Mouse (Mus musculus) adrenal gland, postnatal 14 days (tissue): ENCODE results near the gene Bcl2a1a. TPM values are rescaled to one million over a fixed set of nuclear protein-coding genes. Genes with fewer than 3 reads are reported as not detected.
"Not testable (repeated sequence)": the region's sequence is repeated elsewhere in the genome, so short reads cannot be mapped to it uniquely, and the experiment has no call there.

Source experiments
- DNase-seq: peaks from one replicate; pipeline ENCODE4 v3.0.0; 2021; ENCODE audit warnings: mixed read lengths
- long read RNA-seq, 2 experiments: library from polyadenylated mRNA; stranded (forward); transcript quantifications; one replicate each; pipeline ENCODE4 v2.0.0; 2021
- total RNA-seq: library from RNA; stranded (reverse); gene quantifications from 2 replicates; pipeline ENCODE4 v1.2.3, GENCODE M21; 2021

The Bcl2a1a gene
- total RNA-seq: 0.70 and 2.1 TPM in 2 replicates
- long read RNA-seq, experiment 1: 0 reads
- long read RNA-seq, experiment 2, partial matches to known transcripts: 0 of 1 reads
- long read RNA-seq, experiment 2, other reads (novel, unspliced or antisense): 0 of 1 reads

- DNase-seq: peak; percentile 7
Observed at GRCm38 (mm10) chr9:88956670-88957153, at the start of gene Bcl2a1a. Bcl2a1a (plus strand) TSS chr9:88956900.

DNA sequence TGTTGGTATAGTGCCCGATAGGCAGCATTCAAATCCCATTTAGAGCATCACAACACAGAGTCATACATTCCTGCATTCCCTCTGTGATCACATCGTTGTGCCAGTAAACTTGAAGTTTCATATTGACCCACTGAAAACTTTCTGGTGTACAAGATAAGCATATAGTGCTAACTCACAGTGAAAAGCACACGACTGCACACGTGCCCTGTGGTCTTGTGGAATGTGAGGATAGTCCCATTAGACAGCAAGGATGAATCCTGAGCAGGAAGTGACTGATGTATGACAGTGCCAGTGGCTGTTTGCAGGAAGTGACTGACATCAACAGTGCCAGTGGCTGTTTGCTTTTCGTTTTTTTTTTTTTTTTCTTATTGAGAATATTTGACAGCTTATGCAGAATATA, 40.1 kb upstream of the Bcl2a1a start:
- not testable (repeated sequence) for DNase-seq

DNA sequence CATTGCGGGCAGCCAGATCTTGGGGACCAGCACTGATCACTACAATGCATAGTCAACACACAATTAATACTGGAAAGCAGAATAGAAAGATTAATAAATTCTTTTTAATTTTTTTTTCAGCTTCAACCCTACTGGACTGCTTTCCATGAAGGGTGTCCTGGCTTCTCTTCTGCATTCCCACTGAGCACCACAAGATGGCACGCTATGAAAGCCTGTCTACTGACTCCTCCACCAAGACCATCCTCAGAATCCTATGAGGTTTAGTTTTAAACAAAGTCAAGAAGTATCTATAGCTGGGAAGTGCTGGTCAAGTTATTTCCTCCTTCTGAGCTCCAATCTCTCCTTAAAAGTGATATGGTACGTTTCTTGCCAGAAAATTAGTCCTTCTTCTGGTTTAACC, 18.4 kb upstream of the Bcl2a1a start:
- peak; percentile 3 for DNase-seq

DNA sequence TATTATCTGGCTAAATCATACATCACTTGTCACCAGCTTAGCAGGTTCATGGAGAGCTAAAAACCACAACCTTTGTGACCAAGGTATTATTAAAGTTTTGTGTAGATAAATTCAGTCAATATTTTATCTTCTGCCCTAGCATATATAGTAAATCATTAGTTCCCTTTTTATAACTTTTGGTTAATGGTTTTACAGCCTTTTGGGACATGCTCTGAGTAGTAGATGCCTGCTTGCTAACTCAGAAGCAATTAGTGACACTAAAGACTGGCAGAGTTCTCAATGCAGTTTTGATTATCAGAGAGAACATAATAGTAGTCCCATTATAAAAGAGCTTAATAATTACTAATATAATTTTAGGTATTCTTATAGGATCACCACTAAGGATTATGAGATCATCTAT, 5.2 kb upstream of the Bcl2a1a start:
- not testable (repeated sequence) for DNase-seq

DNA sequence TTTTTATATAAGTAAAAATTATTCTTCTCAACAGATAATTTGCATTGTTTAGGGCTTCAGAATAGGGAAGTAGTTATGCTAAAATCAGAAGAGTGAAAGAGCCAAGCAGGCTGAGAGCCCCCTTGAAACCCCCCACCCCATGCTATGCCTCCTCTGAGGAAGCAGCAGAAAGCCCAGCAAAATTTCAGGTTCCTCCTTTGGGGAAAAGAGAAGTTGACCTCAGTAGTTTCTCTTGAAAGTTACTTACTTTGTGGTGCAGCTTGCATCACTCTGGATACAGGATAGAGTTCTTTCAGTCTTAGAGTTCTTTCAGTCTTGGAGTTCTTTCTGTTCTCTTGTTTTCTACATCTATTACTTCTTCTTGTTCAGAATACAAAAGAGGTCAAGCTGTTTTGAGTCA, 3.5 kb upstream of the Bcl2a1a start:
- not testable (repeated sequence) for DNase-seq

DNA sequence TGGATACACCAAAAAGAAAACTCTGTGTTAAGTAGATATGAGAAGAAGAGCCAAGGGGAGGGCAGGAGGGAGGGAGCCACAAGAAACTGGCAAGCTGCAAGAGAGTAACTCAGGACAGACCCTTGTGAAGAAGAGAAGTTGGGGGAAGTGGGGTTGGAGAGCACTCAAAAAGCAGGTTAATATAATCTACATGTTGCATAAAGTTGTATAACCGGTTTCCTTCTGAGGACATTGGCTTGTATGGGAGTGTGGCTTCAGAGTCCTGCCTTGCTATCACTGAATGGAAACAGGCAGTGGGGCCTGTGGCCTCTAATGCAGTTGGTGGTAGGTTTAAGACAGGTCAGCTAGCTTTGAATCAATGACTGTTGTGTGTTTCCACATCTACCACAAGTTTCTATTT, 1.5 kb upstream of the Bcl2a1a start:
- DNase-seq: not testable (repeated sequence)

- not testable (repeated sequence) for DNase-seq
Observed at GRCm38 (mm10) chr9:88956035-88956434, 665 bp upstream of the Bcl2a1a start.

- no peak for DNase-seq
Observed at GRCm38 (mm10) chr9:88958891-88959290, 2.2 kb downstream of the Bcl2a1a start.

DNA sequence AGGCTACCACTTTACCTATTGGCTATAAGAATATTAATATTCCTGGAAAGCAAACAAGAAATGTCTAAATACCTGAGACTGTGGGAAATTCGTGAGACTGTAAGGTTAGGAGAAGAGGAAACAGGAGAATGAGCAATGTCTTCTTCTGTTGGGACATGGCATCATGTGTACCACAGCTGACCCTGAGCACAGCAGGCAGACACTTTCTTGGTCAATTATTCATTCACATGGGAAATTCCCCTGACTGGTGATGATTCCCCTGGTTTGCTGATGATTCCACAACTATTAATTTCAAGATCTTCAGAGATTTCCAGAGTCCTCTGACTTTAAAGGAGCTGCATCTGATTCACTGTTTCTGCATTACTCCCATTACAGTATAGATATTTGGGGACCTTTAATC, 3.3 kb downstream of the Bcl2a1a start:
- not testable (repeated sequence) for DNase-seq

GRCm38 (mm10) chr9:88966462-88966861, 9.8 kb downstream of the Bcl2a1a start:
- not testable (repeated sequence) for DNase-seq

DNA sequence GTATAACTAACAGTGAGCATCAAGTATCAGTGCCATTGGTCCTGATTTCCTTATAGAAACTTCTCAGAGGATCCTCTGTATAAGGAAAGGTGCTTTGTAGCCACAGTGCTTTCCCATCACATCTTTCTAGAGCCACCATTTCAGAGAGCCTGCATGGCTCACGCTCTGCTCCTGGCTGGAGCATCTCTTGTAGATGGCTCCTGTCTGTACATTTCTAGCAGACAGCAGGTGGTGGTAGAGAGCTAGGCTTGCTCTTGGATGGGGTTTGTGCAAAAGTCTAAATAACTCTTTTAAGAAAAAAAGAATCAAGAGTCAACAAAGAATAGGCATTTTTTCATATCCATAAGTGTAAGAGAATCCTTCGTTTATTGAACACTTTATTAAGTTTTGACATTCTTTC, 12.8 kb downstream of the Bcl2a1a start:
- DNase-seq: not testable (repeated sequence)

DNA sequence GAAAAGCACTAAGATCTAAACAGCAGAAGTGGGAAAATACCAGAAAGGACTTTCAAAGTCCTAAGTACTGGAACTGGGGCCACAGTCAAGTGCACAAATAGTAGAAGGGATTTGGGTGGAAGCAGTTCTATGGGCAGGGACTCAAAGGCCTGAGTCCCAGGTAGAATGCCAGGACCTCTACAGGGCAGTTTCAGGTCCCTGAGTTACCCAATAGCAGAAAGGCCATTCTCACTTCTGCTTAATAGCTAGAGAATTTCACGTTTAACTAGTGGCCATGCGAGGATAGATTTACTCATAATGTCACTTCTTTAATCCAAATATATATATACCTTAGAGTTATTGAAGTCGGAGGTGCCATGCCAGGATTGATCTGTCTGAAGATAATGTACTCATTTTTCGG, 20.2 kb downstream of the Bcl2a1a start:
- not testable (repeated sequence) for DNase-seq

DNA sequence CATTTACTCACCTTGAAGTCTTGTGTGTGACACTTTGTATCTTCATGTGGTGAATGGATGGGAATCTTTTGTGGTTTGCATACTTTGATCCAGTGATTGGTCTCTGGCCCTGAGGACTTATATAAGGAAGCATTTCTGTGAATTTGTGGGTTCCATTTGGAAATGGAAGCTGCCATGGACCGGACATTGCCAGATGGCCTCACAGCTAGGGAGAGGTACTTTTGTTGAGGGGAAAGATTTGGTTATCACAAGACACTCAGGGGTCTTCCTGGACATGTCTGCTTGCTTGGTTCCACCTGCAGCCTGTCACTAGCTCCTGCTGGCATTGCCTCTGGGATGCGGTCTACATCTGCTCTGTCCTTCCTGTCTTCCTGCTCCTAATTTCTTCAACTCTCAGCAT, 23.1 kb downstream of the Bcl2a1a start:
- DNase-seq: not testable (repeated sequence)

DNA sequence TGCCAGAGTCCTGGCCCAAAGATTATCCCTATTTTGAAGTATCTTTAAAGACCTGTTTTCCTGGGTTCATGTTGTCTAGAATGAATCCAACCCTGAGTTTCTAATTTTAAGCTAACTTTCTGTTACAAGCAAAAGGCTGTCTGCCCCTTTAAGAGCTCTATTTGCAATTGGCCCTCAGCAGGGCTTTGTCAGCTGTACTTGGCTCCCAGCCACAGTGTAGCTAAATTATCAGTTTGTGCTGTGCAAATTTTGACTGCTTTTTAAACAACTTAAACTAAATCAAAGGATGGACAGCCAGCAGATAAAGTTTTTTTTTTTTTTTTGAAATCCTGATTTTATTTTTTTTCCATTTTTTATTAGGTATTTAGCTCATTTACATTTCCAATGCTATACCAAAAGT, 44.8 kb downstream of the Bcl2a1a start:
- not testable (repeated sequence) for DNase-seq

Other genes starting within 250 kb of the Bcl2a1a start
- gene Mthfsl, start 236.6 kb upstream of the Bcl2a1a start, total RNA-seq: 33.7 and 37.2 TPM in 2 replicates
- 1.1 and 4.7 TPM in 2 replicates for gene Bcl2a1d, start 225.0 kb upstream of the Bcl2a1a start, total RNA-seq
- not detected in 2 replicates for gene Trim43c, start 117.7 kb upstream of the Bcl2a1a start, total RNA-seq
- gene Trim43b, start 135.9 kb downstream of the Bcl2a1a start, total RNA-seq: 0.67 and 0.79 TPM in 2 replicates
- 0.56 and 5.0 TPM in 2 replicates for gene Bcl2a1b, start 242.3 kb downstream of the Bcl2a1a start, total RNA-seq
- not detected in 2 replicates for gene Gm29094, start 242.5 kb downstream of the Bcl2a1a start, total RNA-seq